Mouse (Mus musculus) left cerebral cortex, postnatal 36 days (tissue): ENCODE results near the gene Rbm6. TPM values are rescaled to one million over a fixed set of nuclear protein-coding genes. Genes with fewer than 3 reads are reported as not detected.

Experiments used
- DNase-seq, 2 experiments: peaks; one replicate each; pipeline ENCODE4 v3.0.0; 2021 to 2022; ENCODE audit warnings: low spot score in 2 of 2, mixed read lengths in 1 of 2
- intact Hi-C: fragments of 180-260 bp; cut with DNase I; formaldehyde crosslinking; loops from one replicate; pipeline ENCODE4 v1.15.1; 2025
- total RNA-seq, 2 experiments: library from RNA; stranded (reverse); gene quantifications; 2 replicates each; pipeline ENCODE4 v1.2.3; 2021

The Rbm6 gene
- total RNA-seq, result 10 to 100 TPM; 48.3 to 72.1 TPM

- no peak for DNase-seq
- intact Hi-C loops, result loop anchor here (2.0 kb wide), 1 partner anchor 16 kb away; the partner anchor contains the start of gene Mon1a
These were observed at the start of gene Rbm6 for GRCm38 (mm10) chr9:107873137-107873536. Gene Rbm6, minus strand, starts transcription at chr9:107873237.

- intact Hi-C loops, result no loop called here
- no peak for DNase-seq
These were observed 46.4 kb upstream of the Rbm6 start for GRCm38 (mm10) chr9:107919441-107919840.

GRCm38 (mm10) chr9:107918884-107919283, 45.8 kb upstream of the Rbm6 start:
- peak in 1 of 2 experiments; percentile 35 for DNase-seq
- intact Hi-C loops, result no loop called here

- intact Hi-C loops, result no loop called here
- DNase-seq, result peak in 1 of 2 experiments; percentile 42
These were observed 45.0 kb upstream of the Rbm6 start for GRCm38 (mm10) chr9:107917895-107918608.

GRCm38 (mm10) chr9:107914764-107915420, 41.9 kb upstream of the Rbm6 start:
- DNase-seq, result no peak
- intact Hi-C loops, result no loop called here

- intact Hi-C loops, result no loop called here
- no peak for DNase-seq
These were observed 37.2 kb upstream of the Rbm6 start for GRCm38 (mm10) chr9:107910025-107910769.

- no peak for DNase-seq
- intact Hi-C loops, result no loop called here
These were observed 35.5 kb upstream of the Rbm6 start for GRCm38 (mm10) chr9:107908410-107909158.

GRCm38 (mm10) chr9:107907801-107908120, 34.7 kb upstream of the Rbm6 start:
- DNase-seq, result no peak
- intact Hi-C loops, result no loop called here

- intact Hi-C loops, result no loop called here
- no peak for DNase-seq
These were observed 34.1 kb upstream of the Rbm6 start for GRCm38 (mm10) chr9:107906967-107907800.

GRCm38 (mm10) chr9:107906252-107906966, 33.4 kb upstream of the Rbm6 start, which contains the start of gene Mst1r:
Gene Mst1r, plus strand, starts transcription at chr9:107906873.
- no peak for DNase-seq
- intact Hi-C loops, result no loop called here

GRCm38 (mm10) chr9:107904726-107905125, 31.7 kb upstream of the Rbm6 start:
- peak; percentile 82 to 86 for DNase-seq
- intact Hi-C loops, result loop anchor here (1.0 to 5.0 kb wide), 3 partner anchors 58 to 163 kb away; partner anchors contain the start of gene Gmppb

GRCm38 (mm10) chr9:107901627-107901914, 28.5 kb upstream of the Rbm6 start:
- intact Hi-C loops, result loop anchor here (5.0 kb wide), 2 partner anchors 146 to 166 kb away; partner anchors contain the start of gene Gmppb
- no peak for DNase-seq

- peak; percentile 81 to 84 for DNase-seq
- intact Hi-C loops, result loop anchor here (5.0 kb wide), 2 partner anchors 146 to 166 kb away; partner anchors contain the start of gene Gmppb
These were observed 28.0 kb upstream of the Rbm6 start for GRCm38 (mm10) chr9:107900840-107901626.

GRCm38 (mm10) chr9:107899855-107900254, 26.8 kb upstream of the Rbm6 start:
- intact Hi-C loops, result loop anchor here (5.0 kb wide), 2 partner anchors 147 to 167 kb away; partner anchors contain the start of gene Gmppb
- no peak for DNase-seq

- no peak for DNase-seq
- intact Hi-C loops, result no loop called here
These were observed 25.5 kb upstream of the Rbm6 start for GRCm38 (mm10) chr9:107898563-107898962.

- intact Hi-C loops, result no loop called here
- no peak for DNase-seq
These were observed 18.0 kb upstream of the Rbm6 start for GRCm38 (mm10) chr9:107891023-107891422.

- no peak for DNase-seq
- intact Hi-C loops, result no loop called here
These were observed 17.2 kb upstream of the Rbm6 start for GRCm38 (mm10) chr9:107890260-107890659.
